Mouse (Mus musculus): ENCODE data around the gene Lst1. TPM values are rescaled to one million over a fixed set of nuclear protein-coding genes. Genes with fewer than 3 reads are reported as not detected.

Gene Lst1
- polyA plus RNA-seq, 1 experiment: 18.9 TPM

DNA sequence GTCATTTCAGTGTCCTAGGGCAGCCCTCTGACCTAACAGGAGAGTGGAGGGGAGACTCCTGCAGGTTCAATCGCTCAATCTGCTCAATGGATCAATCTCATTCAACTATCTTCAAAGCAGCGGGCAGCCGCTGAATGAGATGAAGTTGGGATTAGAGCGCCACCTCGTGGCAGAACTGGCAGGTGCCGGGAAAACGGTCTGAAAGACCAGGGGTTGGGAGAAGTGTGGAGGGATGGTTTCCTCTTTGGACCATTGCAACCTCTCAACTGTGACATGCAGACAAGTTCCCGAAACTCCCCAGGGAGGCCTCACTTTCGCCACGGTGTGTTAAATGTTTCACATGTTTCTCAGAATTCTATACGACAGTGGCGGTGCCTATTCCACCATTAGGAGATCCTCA lies 43.8 kb upstream of the Lst1 start:
- Histone ChIP-seq H3K4me3 (ENCODE audit: insufficient read depth, low read length) (no peak overlapping the region), H3K27ac (ENCODE audit: insufficient read depth, low read length) (no peak overlapping the region), H3K4me1 (ENCODE audit: control insufficient read depth, insufficient read depth, low read length) (no peaks in the 10 kb centered on the region)
- no peak for TF ChIP-seq POLR2A (IDR thresholded peaks at IDR 0.05; ENCODE audit: extremely low read depth, insufficient read depth, low read length)
- peak; percentile 85 for TF ChIP-seq CTCF (IDR thresholded peaks at IDR 0.05; ENCODE audit: extremely low read depth, insufficient read depth, low read length)

DNA sequence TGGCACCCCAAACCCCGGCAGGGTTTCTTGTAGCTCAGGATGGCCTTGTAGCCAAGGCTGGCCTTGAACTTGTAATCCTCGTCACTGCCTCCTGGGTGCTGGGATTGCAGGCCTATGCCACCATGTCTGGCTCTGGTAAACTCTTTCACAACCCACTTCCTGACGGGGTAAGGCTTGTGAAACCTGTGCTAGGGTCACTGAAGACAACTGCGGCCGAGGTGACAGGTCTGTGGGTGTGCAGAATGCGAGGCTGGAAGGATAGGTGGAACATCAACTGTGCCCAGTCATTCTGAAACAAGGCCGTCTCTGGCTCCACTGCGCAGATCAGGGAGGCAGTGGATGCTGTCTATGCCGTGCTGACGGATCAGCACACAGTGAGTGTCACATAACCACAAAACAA lies 42.8 kb upstream of the Lst1 start:
- H3K4me1 ChIP-seq (ENCODE audit: control insufficient read depth, insufficient read depth, low read length): no peaks in the 10 kb centered on the region
- no peak for TF ChIP-seq POLR2A (IDR thresholded peaks at IDR 0.05; ENCODE audit: extremely low read depth, insufficient read depth, low read length)
- no peak for TF ChIP-seq CTCF (IDR thresholded peaks at IDR 0.05; ENCODE audit: extremely low read depth, insufficient read depth, low read length)

DNA sequence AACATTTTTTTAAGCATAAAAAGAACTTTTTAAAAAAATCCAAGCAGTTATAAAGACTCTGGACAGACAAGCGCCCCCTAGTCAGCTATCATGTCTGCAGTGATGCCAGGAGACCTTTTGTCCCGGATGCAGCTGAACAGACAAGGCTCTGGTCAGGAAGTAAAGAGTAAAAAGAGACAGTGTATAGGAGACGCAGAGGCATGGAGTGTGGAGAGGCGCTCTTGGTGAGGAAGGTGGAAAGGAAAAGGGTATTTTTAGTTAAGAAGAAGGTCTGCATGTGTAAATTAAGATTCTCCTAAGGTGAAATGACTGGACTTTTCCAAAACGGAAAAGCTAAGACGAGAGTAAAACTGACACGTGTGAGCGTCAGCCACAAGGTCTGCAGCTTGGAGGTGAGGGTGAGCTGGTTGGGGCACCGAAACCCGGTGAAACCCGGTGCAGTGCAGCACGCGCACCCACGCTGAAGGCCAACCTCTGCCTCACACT lies 38.4 kb upstream of the Lst1 start:
- no peak for TF ChIP-seq CTCF (IDR thresholded peaks at IDR 0.05; ENCODE audit: extremely low read depth, insufficient read depth, low read length)
- no peak for TF ChIP-seq POLR2A (IDR thresholded peaks at IDR 0.05; ENCODE audit: extremely low read depth, insufficient read depth, low read length)
- H3K4me1 ChIP-seq (ENCODE audit: control insufficient read depth, insufficient read depth, low read length): no peaks in the 10 kb centered on the region
- no peak overlapping the region for H3K4me3 ChIP-seq (ENCODE audit: insufficient read depth, low read length)
- no peak overlapping the region for H3K27ac ChIP-seq (ENCODE audit: insufficient read depth, low read length)

More for the DNA sequence above, 42.8 kb upstream of the Lst1 start:
- no peak overlapping the region for H3K4me3 ChIP-seq (ENCODE audit: insufficient read depth, low read length)
- H3K27ac ChIP-seq (ENCODE audit: insufficient read depth, low read length): no peak overlapping the region

DNA sequence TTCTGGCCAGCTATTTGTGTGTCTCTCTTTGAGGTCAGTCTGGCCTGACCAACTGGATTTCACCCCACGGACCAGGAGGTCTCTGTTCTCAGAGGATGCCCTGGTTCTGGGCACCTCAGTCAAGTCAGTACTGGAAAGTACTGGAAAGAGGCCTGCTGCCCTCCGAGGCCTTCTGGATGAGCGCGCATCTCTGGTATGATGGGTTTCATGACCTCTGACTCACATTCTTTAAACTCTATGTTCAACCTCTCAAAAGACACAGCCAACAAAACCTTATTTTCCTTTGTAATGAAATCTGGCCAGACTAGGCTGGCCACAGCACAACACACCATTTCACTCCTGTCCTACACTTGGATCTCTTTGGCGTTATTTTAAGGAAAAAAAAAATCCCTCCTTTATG lies 37.2 kb upstream of the Lst1 start:
- Histone ChIP-seq H3K4me3 (ENCODE audit: insufficient read depth, low read length) (no peak overlapping the region), H3K27ac (ENCODE audit: insufficient read depth, low read length) (no peak overlapping the region), H3K4me1 (ENCODE audit: control insufficient read depth, insufficient read depth, low read length) (no peaks in the 10 kb centered on the region)
- TF ChIP-seq CTCF (IDR thresholded peaks at IDR 0.05; ENCODE audit: extremely low read depth, insufficient read depth, low read length) (no peak), POLR2A (IDR thresholded peaks at IDR 0.05; ENCODE audit: extremely low read depth, insufficient read depth, low read length) (no peak)

DNA sequence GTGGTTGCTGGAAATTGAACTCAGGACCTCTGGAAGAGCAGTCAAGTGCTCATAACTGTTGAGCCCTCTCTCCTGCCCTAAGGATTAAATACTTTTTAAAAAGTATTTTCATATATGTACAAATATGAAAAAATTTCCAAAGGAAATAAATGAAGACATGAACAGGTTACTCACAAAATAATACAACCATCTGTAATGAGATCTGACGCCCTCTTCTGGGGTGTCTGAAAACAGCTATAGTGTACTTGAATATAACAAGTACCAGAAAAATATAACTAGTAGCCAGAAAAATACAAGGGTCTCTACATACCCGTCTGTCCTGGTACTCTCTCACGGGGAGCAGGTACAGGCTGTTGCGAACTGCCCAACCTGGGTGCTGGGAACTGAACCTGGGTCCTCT lies 36.4 kb upstream of the Lst1 start:
- TF ChIP-seq CTCF (IDR thresholded peaks at IDR 0.05; ENCODE audit: extremely low read depth, insufficient read depth, low read length) (no peak), POLR2A (IDR thresholded peaks at IDR 0.05; ENCODE audit: extremely low read depth, insufficient read depth, low read length) (no peak)
- Histone ChIP-seq H3K4me3 (ENCODE audit: insufficient read depth, low read length) (no peak overlapping the region), H3K27ac (ENCODE audit: insufficient read depth, low read length) (no peak overlapping the region), H3K4me1 (ENCODE audit: control insufficient read depth, insufficient read depth, low read length) (peaks cover 2% of the 10 kb centered on the region; the same call in 1 of the 2 replicates)

DNA sequence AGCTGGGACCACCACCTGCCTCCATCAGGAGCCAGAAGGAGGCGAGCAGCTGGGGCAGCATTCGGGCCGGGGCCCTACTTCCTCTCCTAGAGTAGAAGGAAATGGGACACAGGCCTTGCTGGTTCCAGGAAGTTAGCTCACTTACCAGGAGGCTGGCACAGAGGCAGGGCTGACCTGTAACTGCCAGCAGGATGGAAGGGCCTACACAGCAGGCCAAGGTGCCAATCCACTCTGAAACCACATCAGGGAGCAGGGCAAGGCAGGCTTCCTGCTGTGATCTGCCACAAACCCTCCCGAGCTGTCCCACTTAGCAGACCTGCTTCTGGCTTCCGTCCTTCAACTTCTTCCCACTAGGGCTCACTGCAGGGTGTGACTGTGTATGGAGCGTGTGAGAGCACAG lies 34.1 kb upstream of the Lst1 start:
- no peak overlapping the region for H3K4me3 ChIP-seq (ENCODE audit: insufficient read depth, low read length)
- peaks cover 5% of the 10 kb centered on the region; the same call in 1 of the 2 replicates for H3K4me1 ChIP-seq (ENCODE audit: control insufficient read depth, insufficient read depth, low read length)
- TF ChIP-seq POLR2A (IDR thresholded peaks at IDR 0.05; ENCODE audit: extremely low read depth, insufficient read depth, low read length): no peak
- TF ChIP-seq CTCF (IDR thresholded peaks at IDR 0.05; ENCODE audit: extremely low read depth, insufficient read depth, low read length): no peak
- H3K27ac ChIP-seq (ENCODE audit: insufficient read depth, low read length): no peak overlapping the region

DNA sequence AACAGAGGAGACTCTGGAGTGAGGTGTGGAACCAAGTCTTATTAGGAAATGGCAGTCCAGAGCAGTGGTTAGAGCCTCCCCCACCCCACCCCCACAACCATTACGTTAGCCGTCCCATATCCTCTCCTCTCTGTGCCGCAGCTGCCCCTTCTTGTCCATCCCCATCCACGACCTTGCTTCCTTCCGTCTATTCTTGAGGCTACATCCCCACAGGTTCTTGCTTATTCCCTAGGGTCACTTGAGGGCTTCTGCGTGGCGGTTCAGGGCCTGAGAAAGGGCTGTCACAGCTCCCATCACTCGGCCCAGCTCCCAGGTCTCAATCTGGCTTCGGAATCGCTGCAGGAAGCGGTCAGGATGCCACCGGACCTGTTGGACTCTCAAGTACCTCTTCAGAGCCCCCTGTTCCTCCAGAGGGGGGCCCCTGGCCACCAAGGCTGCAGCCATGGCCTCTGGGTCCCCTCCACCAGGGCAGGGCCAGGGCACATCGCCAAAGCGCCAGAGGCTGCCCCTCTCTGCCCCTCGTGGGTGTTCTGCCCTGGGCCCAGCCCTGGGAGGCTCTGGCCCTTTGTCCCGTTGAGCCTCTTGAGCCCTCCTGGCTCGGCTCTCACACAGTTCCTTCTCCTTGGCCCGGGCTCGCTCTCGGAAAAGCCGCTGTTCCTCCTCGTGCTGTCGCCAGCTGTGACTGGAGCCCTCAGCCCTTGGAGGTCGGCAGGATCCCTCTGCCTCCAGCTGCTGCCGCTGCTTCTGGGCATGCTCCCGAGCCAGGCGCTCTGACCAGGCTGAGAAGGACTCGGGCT lies 32.1 kb upstream of the Lst1 start, which contains the start of gene Gm16181:
Gm16181 (plus strand) TSS at position 679 of the 797 bp plus-strand sequence.
- no peak within 1 kb of the TSS for H3K4me3 ChIP-seq (ENCODE audit: insufficient read depth, low read length)
- H3K27ac ChIP-seq (ENCODE audit: insufficient read depth, low read length): 0 out of 2 replicates have a peak within 1 kb of the TSS, but pooled peaks have one; percentile 26
- peaks cover 5% of the 10 kb centered on the region; the same call in 1 of the 2 replicates for H3K4me1 ChIP-seq (ENCODE audit: control insufficient read depth, insufficient read depth, low read length)
- no peak for TF ChIP-seq CTCF (IDR thresholded peaks at IDR 0.05; ENCODE audit: extremely low read depth, insufficient read depth, low read length)
- no peak for TF ChIP-seq POLR2A (IDR thresholded peaks at IDR 0.05; ENCODE audit: extremely low read depth, insufficient read depth, low read length)

DNA sequence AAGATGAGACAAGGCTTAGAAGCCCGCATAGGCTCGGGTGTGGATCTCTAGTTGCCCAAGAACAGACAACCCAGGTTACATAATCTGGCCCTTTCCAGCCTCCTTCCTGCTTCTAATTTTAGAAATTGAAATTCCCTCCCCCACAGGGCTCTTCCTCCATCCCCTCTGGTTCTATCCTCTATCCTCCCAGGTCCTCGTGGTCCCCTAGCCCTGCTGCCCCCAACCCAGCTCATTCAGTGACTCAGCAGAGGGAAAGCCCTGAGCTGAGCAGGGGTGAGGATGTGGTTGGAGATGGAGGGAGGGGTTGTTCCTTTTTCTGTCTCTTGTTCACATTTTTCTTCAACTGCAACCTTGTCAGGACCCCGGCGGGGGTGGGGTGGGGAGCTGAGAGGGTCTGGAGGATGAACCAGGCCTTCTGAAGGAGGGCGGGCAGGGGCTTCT lies 31.4 kb upstream of the Lst1 start:
- Histone ChIP-seq H3K4me3 (ENCODE audit: insufficient read depth, low read length) (no peak overlapping the region), H3K27ac (ENCODE audit: insufficient read depth, low read length) (0 out of 2 replicates have a peak overlapping the region, but pooled peaks have one; percentile 26), H3K4me1 (ENCODE audit: control insufficient read depth, insufficient read depth, low read length) (peaks cover 5% of the 10 kb centered on the region; the same call in 1 of the 2 replicates)
- TF ChIP-seq POLR2A (IDR thresholded peaks at IDR 0.05; ENCODE audit: extremely low read depth, insufficient read depth, low read length) (no peak), CTCF (IDR thresholded peaks at IDR 0.05; ENCODE audit: extremely low read depth, insufficient read depth, low read length) (no peak)

DNA sequence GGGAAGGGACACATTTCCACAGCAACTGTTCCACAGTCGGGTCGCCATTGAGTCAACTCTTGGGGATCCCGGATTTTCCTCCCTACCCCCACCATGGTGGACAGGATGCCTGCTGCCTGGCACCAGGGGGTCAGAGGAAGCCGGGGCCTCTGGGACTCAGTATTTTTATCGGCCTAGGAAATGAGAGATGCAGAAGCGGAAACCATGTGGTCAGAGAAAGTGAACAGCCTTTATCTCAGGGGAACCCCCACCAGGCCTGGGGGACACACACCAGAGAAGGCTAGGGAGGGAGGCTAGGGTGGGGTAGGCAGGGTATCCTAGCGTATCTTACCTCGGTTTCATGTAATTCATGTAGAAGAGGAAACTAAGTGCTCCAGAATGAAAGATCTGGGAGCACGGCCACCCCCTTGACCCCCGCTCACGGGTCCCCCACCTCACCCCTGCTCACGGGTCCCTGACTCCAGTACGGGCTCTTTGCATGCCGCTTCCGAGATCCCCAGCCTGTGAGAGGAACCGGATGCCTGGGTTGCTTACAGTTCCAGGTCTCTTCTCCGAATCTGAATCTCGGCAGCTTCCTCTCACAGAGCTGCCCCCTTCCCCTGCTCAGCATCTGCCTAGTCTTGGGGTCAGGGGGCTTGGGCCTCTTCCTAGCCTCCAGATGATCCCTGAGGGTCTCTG lies 30.4 kb upstream of the Lst1 start:
- Histone ChIP-seq H3K27ac (ENCODE audit: insufficient read depth, low read length) (no peak overlapping the region), H3K4me1 (ENCODE audit: control insufficient read depth, insufficient read depth, low read length) (peaks cover 5% of the 10 kb centered on the region; the same call in 1 of the 2 replicates), H3K4me3 (ENCODE audit: insufficient read depth, low read length) (no peak overlapping the region)
- no peak for TF ChIP-seq CTCF (IDR thresholded peaks at IDR 0.05; ENCODE audit: extremely low read depth, insufficient read depth, low read length)
- no peak for TF ChIP-seq POLR2A (IDR thresholded peaks at IDR 0.05; ENCODE audit: extremely low read depth, insufficient read depth, low read length)

Data from cortical plate, adult 2 months (tissue).